Comparison of ENCODE assay signal across 25 mouse cellular contexts in genomic region chr9:86230673-86231350, GRCm38 (mm10).
DNase-seq lines count a peak whose midpoint lies in the region; ATAC-seq and TF ChIP-seq lines count a peak whose summit lies in the region.
"Had no signal": no experiment of that assay in that cellular context is flagged by ENCODE, and none has a peak within 500 bp of the region (broad histone marks: within the 10 kb centered on the region; RNA-seq: fewer than 3 reads in every experiment).

No protein-coding gene starts in this region.

- no peak overlapping the region for H3K4me2 ChIP-seq in forebrain, embryonic 12.5 days
- H3K4me2 ChIP-seq in forebrain, embryonic 13.5 days, result no peak overlapping the region
- H3K4me2 ChIP-seq in midbrain, embryonic 14.5 days (ENCODE audit: low read length), result no peak overlapping the region
- peak overlapping the region; percentile 13; the same call in 1 of the 2 replicates for H3K4me2 ChIP-seq in CH12.LX (ENCODE audit: insufficient read depth, low read depth, poor library complexity, severe bottlenecking)
- H3K4me2 ChIP-seq: embryonic facial prominence, embryonic 12.5 days; heart, embryonic 13.5 days; limb, embryonic 13.5 days; liver, embryonic 11.5 days; lung, embryonic 15.5 days; neural tube, embryonic 13.5 days had no signal

- dilution Hi-C loops in CH12.LX (cut with MboI; ENCODE audit: extremely low pct_ligation_motif_present, extremely low pct_unique_long_range_greater_than_20kb, low sequenced_read_pairs), result no loop called here

- peak; percentile 44; the same call in 1 of the 2 replicates for ATAC-seq in forebrain, embryonic 12.5 days (ENCODE audit: low FRiP score)
- ATAC-seq in forebrain, embryonic 13.5 days, result no peak
- ATAC-seq in midbrain, embryonic 14.5 days (ENCODE audit: low FRiP score, low TSS enrichment), result no peak; the same call in 1 of the 2 replicates
- no peak for ATAC-seq in inflammation-experienced regulatory T-cells, adult 6 months
- ATAC-seq: CD4-positive, CD25-positive, alpha-beta regulatory T cell, adult 4 months; intestine, postnatal 0 days had no signal

- TF ChIP-seq RAD21 in CH12.LX (IDR thresholded peaks at IDR 0.05; ENCODE audit: low read depth, low read length), result no peak

- peaks cover 19% of the 10 kb centered on the region for H3K4me1 ChIP-seq in forebrain, embryonic 12.5 days
- peaks cover 15% of the 10 kb centered on the region for H3K4me1 ChIP-seq in forebrain, embryonic 13.5 days
- H3K4me1 ChIP-seq in midbrain, embryonic 10.5 days, result peaks cover 34% of the 10 kb centered on the region
- H3K4me1 ChIP-seq in midbrain, embryonic 14.5 days (ENCODE audit: control insufficient read depth, insufficient read depth, low read length), result no peaks in the 10 kb centered on the region
- H3K4me1 ChIP-seq in CH12.LX (ENCODE audit: control insufficient read depth in 1 of 2, insufficient read depth in 2 of 2), result no peaks in the 10 kb centered on the region
- H3K4me1 ChIP-seq: embryonic facial prominence, embryonic 12.5 days; lung, embryonic 15.5 days had no signal

- in situ Hi-C loops in CH12.LX (cut with MboI; ENCODE audit: low pct_ligation_motif_present, low pct_unique_long_range_greater_than_20kb, low sequenced_read_pairs), result no loop called here

- 0 out of 2 replicates have a peak, but pooled peaks cover 9% of the 10 kb centered on the region for H3K27me3 ChIP-seq in forebrain, embryonic 12.5 days
- peaks cover 3% of the 10 kb centered on the region; the same call in 1 of the 2 replicates for H3K27me3 ChIP-seq in forebrain, embryonic 13.5 days
- peaks cover 44% of the 10 kb centered on the region for H3K27me3 ChIP-seq in midbrain, embryonic 10.5 days (ENCODE audit: low read depth, poor library complexity, severe bottlenecking)
- no peaks in the 10 kb centered on the region for H3K27me3 ChIP-seq in midbrain, embryonic 14.5 days (ENCODE audit: control insufficient read depth, insufficient read depth, low read length)
- no peaks in the 10 kb centered on the region for H3K27me3 ChIP-seq in CH12.LX (replicated peaks)
- H3K27me3 ChIP-seq: embryonic facial prominence, embryonic 12.5 days; heart, embryonic 13.5 days; limb, embryonic 13.5 days; lung, embryonic 15.5 days; neural tube, embryonic 13.5 days had no signal

- no peaks in the 10 kb centered on the region for H3K79me2 ChIP-seq in CH12.LX (replicated peaks; ENCODE audit: control insufficient read depth, extremely low read depth, insufficient read depth, poor library complexity, severe bottlenecking)

- H3K9me3 ChIP-seq in forebrain, embryonic 12.5 days, result peaks cover 2% of the 10 kb centered on the region; the same call in 1 of the 2 replicates
- 0 out of 2 replicates have a peak, but pooled peaks cover 2% of the 10 kb centered on the region for H3K9me3 ChIP-seq in forebrain, embryonic 13.5 days (replicated peaks)
- peaks cover 4% of the 10 kb centered on the region for H3K9me3 ChIP-seq in midbrain, embryonic 10.5 days (replicated peaks)
- H3K9me3 ChIP-seq in midbrain, embryonic 14.5 days (ENCODE audit: control insufficient read depth, low read length), result no peaks in the 10 kb centered on the region
- H3K9me3 ChIP-seq in CH12.LX (replicated peaks; ENCODE audit: low read length), result no peaks in the 10 kb centered on the region
- H3K9me3 ChIP-seq: heart, embryonic 13.5 days; limb, embryonic 13.5 days; lung, embryonic 15.5 days; neural tube, embryonic 13.5 days had no signal

- no peak for TF ChIP-seq CTCF in CH12.LX (conservative IDR thresholded peaks at IDR 0.05 in 1 of 2, IDR thresholded peaks at IDR 0.05 in 1 of 2; ENCODE audit: low read depth in 2 of 2, low read length in 2 of 2)

- no peaks in the 10 kb centered on the region for H3K36me3 ChIP-seq in forebrain, embryonic 12.5 days (replicated peaks)
- no peaks in the 10 kb centered on the region for H3K36me3 ChIP-seq in forebrain, embryonic 13.5 days (ENCODE audit: poor library complexity, severe bottlenecking)
- H3K36me3 ChIP-seq in midbrain, embryonic 10.5 days, result no peaks in the 10 kb centered on the region
- no peaks in the 10 kb centered on the region for H3K36me3 ChIP-seq in midbrain, embryonic 14.5 days (ENCODE audit: control insufficient read depth, insufficient read depth, low read length)
- H3K36me3 ChIP-seq in CH12.LX (replicated peaks in 1 of 2; ENCODE audit: control insufficient read depth in 1 of 2, insufficient read depth in 1 of 2, low read length in 1 of 2), result no peaks in the 10 kb centered on the region
- H3K36me3 ChIP-seq: embryonic facial prominence, embryonic 12.5 days; heart, embryonic 13.5 days; limb, embryonic 13.5 days; lung, embryonic 15.5 days; neural tube, embryonic 13.5 days had no signal

- peak; percentile 65 for DNase-seq in midbrain, embryonic 10.5 days (ENCODE audit: low spot score)
- DNase-seq in midbrain, embryonic 14.5 days, result no peak
- no peak for DNase-seq in CH12.LX (ENCODE audit: extremely low read depth)
- DNase-seq in embryo, embryonic 10.5 days (ENCODE audit: low spot score), result peak; percentile 58
- DNase-seq: adrenal gland, postnatal 25 days; cerebellum, adult 18-20 months; cerebellum, postnatal 10 days; heart, adult 2 months; heart, postnatal 10 days; kidney, adult 9 months; kidney, postnatal 10 days; layer of hippocampus, adult 9-11 months; right cerebral cortex, postnatal 14 days; thymus, postnatal 4 days had no signal

- H3K4me3 ChIP-seq in forebrain, embryonic 12.5 days (replicated peaks), result no peak overlapping the region
- H3K4me3 ChIP-seq in forebrain, embryonic 13.5 days, result no peak overlapping the region
- H3K4me3 ChIP-seq in midbrain, embryonic 10.5 days, result 0 out of 2 replicates have a peak overlapping the region, but pooled peaks have one; percentile 4
- H3K4me3 ChIP-seq in midbrain, embryonic 14.5 days (replicated peaks; ENCODE audit: low read depth, low read length), result no peak overlapping the region
- H3K4me3 ChIP-seq in CH12.LX (replicated peaks in 1 of 3; ENCODE audit: low read depth in 2 of 3, low read length in 2 of 3, poor library complexity in 1 of 3), result no peak overlapping the region
- H3K4me3 ChIP-seq: embryonic facial prominence, embryonic 12.5 days; heart, adult 2 months; heart, embryonic 13.5 days; limb, embryonic 13.5 days; lung, embryonic 15.5 days; neural tube, embryonic 13.5 days had no signal

- H3K27ac ChIP-seq in forebrain, embryonic 12.5 days, result no peak overlapping the region
- no peak overlapping the region for H3K27ac ChIP-seq in forebrain, embryonic 13.5 days
- peak overlapping the region; percentile 55; the same call in 1 of the 2 replicates for H3K27ac ChIP-seq in midbrain, embryonic 10.5 days (replicated peaks)
- H3K27ac ChIP-seq in midbrain, embryonic 14.5 days (replicated peaks; ENCODE audit: low read depth, low read length), result no peak overlapping the region
- H3K27ac ChIP-seq in CH12.LX (ENCODE audit: insufficient read depth, low read depth), result no peak overlapping the region
- H3K27ac ChIP-seq: embryonic facial prominence, embryonic 12.5 days; heart, adult 2 months; heart, embryonic 13.5 days; limb, embryonic 13.5 days; lung, embryonic 15.5 days; neural tube, embryonic 13.5 days had no signal

- TF ChIP-seq EP300 in CH12.LX (IDR thresholded peaks at IDR 0.05; ENCODE audit: low read length), result no peak

- H3K9ac ChIP-seq in forebrain, embryonic 12.5 days, result no peak overlapping the region
- no peak overlapping the region for H3K9ac ChIP-seq in forebrain, embryonic 13.5 days
- H3K9ac ChIP-seq in midbrain, embryonic 14.5 days (replicated peaks; ENCODE audit: low read length), result no peak overlapping the region
- no peak overlapping the region for H3K9ac ChIP-seq in CH12.LX (ENCODE audit: insufficient read depth, low read depth)
- H3K9ac ChIP-seq: embryonic facial prominence, embryonic 12.5 days; heart, embryonic 13.5 days; limb, embryonic 13.5 days; lung, embryonic 15.5 days; neural tube, embryonic 13.5 days had no signal

- 5% methylated on average over 7 of the region's 7 CpGs for WGBS in forebrain, embryonic 12.5 days
- WGBS in forebrain, embryonic 13.5 days, result 4% methylated on average over 7 of the region's 7 CpGs
- 8% methylated on average over 7 of the region's 7 CpGs for WGBS in midbrain, embryonic 10.5 days
- WGBS in midbrain, embryonic 14.5 days, result 1% methylated on average over 7 of the region's 7 CpGs

- no peak for TF ChIP-seq POLR2A in CH12.LX (IDR thresholded peaks at IDR 0.05; ENCODE audit: low read depth, low read length)

TF ChIP-seq in CH12.LX, 34 proteins besides CTCF, POLR2A, EP300 and RAD21:
- TF ChIP-seq IRF4 (IDR thresholded peaks at IDR 0.05; ENCODE audit: low read depth, low read length) (no peak), SMC3 (IDR thresholded peaks at IDR 0.05; ENCODE audit: low read depth, low read length) (no peak), GABPA (IDR thresholded peaks at IDR 0.05; ENCODE audit: insufficient replicate concordance, low read depth, low read length) (no peak), ZKSCAN1 (IDR thresholded peaks at IDR 0.05; ENCODE audit: borderline replicate concordance, low read depth, low read length) (no peak), USF2 (conservative IDR thresholded peaks at IDR 0.05; ENCODE audit: low read depth, low read length) (no peak), KAT2A (IDR thresholded peaks at IDR 0.05; ENCODE audit: insufficient replicate concordance, low read length) (no peak), UBTF (IDR thresholded peaks at IDR 0.05; ENCODE audit: low read depth, low read length) (no peak), ZNF384 (IDR thresholded peaks at IDR 0.05; ENCODE audit: low read depth, low read length) (no peak), RCOR1 (conservative IDR thresholded peaks at IDR 0.05; ENCODE audit: low read depth, low read length) (no peak), ZC3H11A (IDR thresholded peaks at IDR 0.05; ENCODE audit: low read depth, low read length) (no peak), NELFE (IDR thresholded peaks at IDR 0.05; ENCODE audit: low read depth, low read length) (no peak), ETS1 (conservative IDR thresholded peaks at IDR 0.05; ENCODE audit: low read depth, low read length) (no peak), E2F4 (IDR thresholded peaks at IDR 0.05; ENCODE audit: insufficient replicate concordance, low read depth, low read length) (no peak), NRF1 (IDR thresholded peaks at IDR 0.05; ENCODE audit: low read depth, low read length) (no peak), BHLHE40 (IDR thresholded peaks at IDR 0.05; ENCODE audit: low read depth, low read length) (no peak), JUND (conservative IDR thresholded peaks at IDR 0.05; ENCODE audit: low read depth, low read length) (no peak), MAX (IDR thresholded peaks at IDR 0.05; ENCODE audit: low read length) (no peak)

Comparison
In these comparisons a context has a peak if more than half of its experiments do, and no peak if none do; other contexts are left out.
1. DNase-seq: peak in midbrain, embryonic 10.5 days (single experiment) and embryo, embryonic 10.5 days (single experiment); none in midbrain, embryonic 14.5 days (single experiment) and CH12.LX (single experiment).